Mouse (Mus musculus) CH12.LX (cell line): ENCODE measurements around the gene Ap4e1.

Source experiments
- CTCF ChIP-seq, 2 experiments: IDR thresholded peaks in 1 of 2; conservative IDR thresholded peaks in 1 of 2; 2 replicates each; pipeline ENCODE4 v1.5.1; 2011 to 2012; ENCODE audit warnings: low read depth in 2 of 2, low read length in 2 of 2, improper control_type of control experiment in 1 of 2, inconsistent platforms in 1 of 2, mild to moderate bottlenecking in 1 of 2, moderate library complexity in 1 of 2
- POLR2A ChIP-seq: IDR thresholded peaks from 2 replicates; pipeline ENCODE4 v1.6.1; 2011; ENCODE audit warnings: low read depth, mild to moderate bottlenecking, improper control_type of control experiment, low read length
- SIN3A ChIP-seq: IDR thresholded peaks from 2 replicates; pipeline ENCODE4 v1.6.1; 2012; ENCODE audit warnings: low read length, improper control_type of control experiment, inconsistent platforms
- SMC3 ChIP-seq: IDR thresholded peaks from 2 replicates; pipeline ENCODE4 v1.6.1; 2011; ENCODE audit warnings: low read depth, low read length, improper control_type of control experiment
- TBP ChIP-seq: conservative IDR thresholded peaks from 2 replicates; pipeline ENCODE4 v1.6.1; 2011; ENCODE audit warnings: low read depth, low read length, improper control_type of control experiment
- USF1 ChIP-seq: IDR thresholded peaks from 2 replicates; pipeline ENCODE4 v1.6.1; 2014; ENCODE audit warnings: low read depth, mild to moderate bottlenecking, inconsistent platforms, low read length, improper control_type of control experiment
- USF2 ChIP-seq: conservative IDR thresholded peaks from 2 replicates; pipeline ENCODE4 v1.6.1; 2011; ENCODE audit warnings: low read depth, low read length, improper control_type of control experiment
- ZKSCAN1 ChIP-seq: IDR thresholded peaks from 2 replicates; pipeline ENCODE4 v1.6.1; 2012; ENCODE audit warnings: low read depth, inconsistent platforms, low read length, improper control_type of control experiment, borderline replicate concordance
- ZMIZ1 ChIP-seq: IDR thresholded peaks from 2 replicates; pipeline ENCODE4 v1.6.1; 2012; ENCODE audit warnings: low read depth, mild to moderate bottlenecking, inconsistent platforms, low read length, improper control_type of control experiment

DNA sequence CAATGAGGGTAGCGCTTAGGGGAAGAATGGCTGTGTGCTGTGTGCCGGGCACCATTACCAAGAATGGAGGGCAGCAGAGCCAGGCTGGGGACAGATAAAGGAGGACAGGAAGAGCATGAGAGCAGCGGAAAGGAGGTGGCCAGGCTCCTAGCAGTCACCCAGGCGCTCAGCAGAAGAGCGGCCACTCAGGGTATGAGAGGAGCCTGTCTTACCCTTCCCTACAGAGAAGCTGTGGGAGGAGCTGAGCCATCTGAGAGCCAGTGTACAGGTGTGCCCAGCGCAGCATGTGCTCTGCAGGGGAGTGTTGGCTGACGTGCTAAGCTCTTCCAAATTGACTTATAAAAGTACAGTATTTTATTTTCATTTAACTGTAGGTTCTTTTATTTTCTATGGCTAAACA is 60.3 kb downstream of the Ap4e1 start:
- TF ChIP-seq CTCF (conservative IDR thresholded peaks at IDR 0.05 in 1 of 2, IDR thresholded peaks at IDR 0.05 in 1 of 2; ENCODE audit: low read depth in 2 of 2, low read length in 2 of 2) (no peak), SIN3A (no peak), USF1 (no peak), POLR2A (no peak), TBP (no peak), SMC3 (no peak), ZMIZ1 (no peak), USF2 (no peak), ZKSCAN1 (no peak)
